Mouse (Mus musculus): ENCODE measurements at regions not wholly inside any gene's neighbourhood (a gene's known extent, or its start where the extent isn't known, plus 50 kb on each side); places are given as distances from the start of the nearest gene placed in this dataset.

DNA sequence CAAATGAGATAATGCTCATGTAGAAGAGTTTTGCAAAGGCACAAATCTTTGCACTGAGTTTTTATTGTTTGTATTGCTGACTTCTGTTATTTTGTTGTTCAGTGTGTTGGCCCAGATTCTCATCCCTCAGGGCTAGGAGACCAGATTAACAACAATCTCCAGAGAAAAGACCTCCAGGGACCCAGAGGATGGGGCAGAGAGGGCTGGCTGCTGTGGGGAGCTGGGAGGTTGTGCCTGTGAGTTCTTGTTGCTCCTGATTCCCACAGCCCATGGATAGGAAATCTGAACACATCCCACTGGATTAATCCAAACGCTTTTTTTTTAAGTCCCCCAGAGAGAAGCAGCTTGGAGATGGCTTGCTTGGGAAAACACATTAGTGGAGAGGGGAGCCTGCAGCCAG, 445.0 kb upstream of the Nr2f1 start:
- Histone ChIP-seq H3K9me3 (0 out of 2 replicates have a peak, but pooled peaks cover 4% of the 10 kb centered on the region), H3K27me3 (replicated peaks) (no peaks in the 10 kb centered on the region), H3K36me3 (replicated peaks; ENCODE audit: low read length) (no peaks in the 10 kb centered on the region), H3K4me3 (replicated peaks) (no peak overlapping the region), H3K4me1 (no peaks in the 10 kb centered on the region)
- TF ChIP-seq GATA1 (IDR thresholded peaks at IDR 0.05; ENCODE audit: borderline replicate concordance, low read length) (no peak), FLI1 (IDR thresholded peaks at IDR 0.05; ENCODE audit: low read length) (no peak)

DNA sequence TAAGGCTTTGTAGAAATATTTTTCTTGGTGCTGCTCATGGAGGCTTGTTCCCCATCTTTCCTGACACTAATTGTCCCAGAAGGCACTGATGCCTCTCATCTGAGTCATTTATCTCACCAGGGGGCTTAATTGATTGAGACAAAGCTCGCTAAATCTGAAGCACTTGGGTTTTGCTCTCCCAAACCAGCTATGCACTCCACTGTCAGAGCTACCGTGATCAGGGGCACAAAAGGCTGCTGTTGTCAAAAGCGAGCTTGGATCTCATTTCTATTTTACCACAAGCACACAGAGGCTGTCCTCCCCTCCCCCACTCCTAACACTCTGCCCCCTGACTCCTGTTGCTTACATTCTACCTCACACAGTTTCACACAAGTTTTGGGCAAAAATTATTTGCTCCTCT, 443.5 kb upstream of the Nr2f1 start:
- no peak for TF ChIP-seq GATA1 (IDR thresholded peaks at IDR 0.05; ENCODE audit: borderline replicate concordance, low read length)
- no peak for TF ChIP-seq FLI1 (IDR thresholded peaks at IDR 0.05; ENCODE audit: low read length)
- H3K36me3 ChIP-seq (replicated peaks; ENCODE audit: low read length): no peaks in the 10 kb centered on the region
- H3K27me3 ChIP-seq (replicated peaks): no peaks in the 10 kb centered on the region
- H3K4me1 ChIP-seq: no peaks in the 10 kb centered on the region
- H3K9me3 ChIP-seq: 0 out of 2 replicates have a peak, but pooled peaks cover 5% of the 10 kb centered on the region
- H3K4me3 ChIP-seq (replicated peaks): no peak overlapping the region

DNA sequence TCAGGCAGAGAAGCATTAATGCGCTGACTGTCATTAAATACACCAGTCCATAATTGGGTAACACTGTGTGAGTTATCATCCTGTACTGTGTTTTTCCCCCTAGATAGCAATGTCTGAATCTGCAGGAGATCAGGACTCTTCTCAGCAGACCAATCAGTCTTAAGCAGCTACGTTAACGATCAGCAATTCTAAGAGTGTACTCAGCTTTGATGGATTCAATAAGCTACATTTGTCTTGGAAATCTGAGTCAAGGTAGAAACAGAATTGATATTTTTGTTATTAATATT, 442.8 kb upstream of the Nr2f1 start:
- no peak for TF ChIP-seq FLI1 (IDR thresholded peaks at IDR 0.05; ENCODE audit: low read length)
- TF ChIP-seq GATA1 (IDR thresholded peaks at IDR 0.05; ENCODE audit: borderline replicate concordance, low read length): no peak

DNA sequence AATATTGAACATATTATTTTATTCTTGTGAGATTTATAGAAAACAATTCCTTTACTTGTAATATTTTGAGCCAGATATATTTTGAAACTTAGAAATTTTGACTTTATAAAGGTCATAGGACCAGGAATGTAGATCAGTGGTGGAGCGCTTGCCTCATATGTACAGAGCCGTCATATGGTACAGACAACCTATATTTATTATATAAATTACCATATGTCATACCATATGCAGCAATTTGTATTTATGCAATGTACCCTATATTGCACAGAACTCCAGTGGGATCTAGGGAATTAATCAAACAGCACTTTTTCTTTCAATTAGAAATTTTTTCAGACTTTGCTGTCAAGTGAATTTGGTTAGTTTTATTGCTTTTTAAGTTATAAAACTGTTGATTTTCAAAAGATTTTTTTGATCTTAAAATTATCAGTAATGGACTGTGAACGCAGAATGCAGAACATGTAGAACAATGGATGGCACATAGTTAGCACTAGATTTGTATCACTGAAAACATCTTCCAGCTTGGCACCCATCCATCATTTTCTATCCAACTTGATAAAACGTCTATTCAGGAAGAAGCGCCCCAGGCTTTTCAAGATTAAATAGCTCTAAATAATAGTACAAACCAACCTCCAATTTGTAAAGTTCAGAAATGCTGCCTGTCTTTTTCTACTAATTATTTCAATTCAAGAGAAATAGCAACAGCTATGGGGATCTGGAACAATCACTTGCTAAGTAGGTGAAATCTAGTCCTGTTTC, 442.3 kb upstream of the Nr2f1 start:
- H3K4me3 ChIP-seq (replicated peaks): no peak overlapping the region
- H3K36me3 ChIP-seq (replicated peaks; ENCODE audit: low read length): no peaks in the 10 kb centered on the region
- 0 out of 2 replicates have a peak, but pooled peaks cover 5% of the 10 kb centered on the region for H3K9me3 ChIP-seq
- H3K4me1 ChIP-seq: no peaks in the 10 kb centered on the region
- TF ChIP-seq GATA1 (IDR thresholded peaks at IDR 0.05; ENCODE audit: borderline replicate concordance, low read length) (no peak), FLI1 (IDR thresholded peaks at IDR 0.05; ENCODE audit: low read length) (no peak)
- no peaks in the 10 kb centered on the region for H3K27me3 ChIP-seq (replicated peaks)

More for the DNA sequence above, 442.8 kb upstream of the Nr2f1 start:
- Histone ChIP-seq H3K27me3 (replicated peaks) (no peaks in the 10 kb centered on the region), H3K4me1 (no peaks in the 10 kb centered on the region), H3K9me3 (0 out of 2 replicates have a peak, but pooled peaks cover 5% of the 10 kb centered on the region), H3K36me3 (replicated peaks; ENCODE audit: low read length) (no peaks in the 10 kb centered on the region), H3K4me3 (replicated peaks) (no peak overlapping the region)

DNA sequence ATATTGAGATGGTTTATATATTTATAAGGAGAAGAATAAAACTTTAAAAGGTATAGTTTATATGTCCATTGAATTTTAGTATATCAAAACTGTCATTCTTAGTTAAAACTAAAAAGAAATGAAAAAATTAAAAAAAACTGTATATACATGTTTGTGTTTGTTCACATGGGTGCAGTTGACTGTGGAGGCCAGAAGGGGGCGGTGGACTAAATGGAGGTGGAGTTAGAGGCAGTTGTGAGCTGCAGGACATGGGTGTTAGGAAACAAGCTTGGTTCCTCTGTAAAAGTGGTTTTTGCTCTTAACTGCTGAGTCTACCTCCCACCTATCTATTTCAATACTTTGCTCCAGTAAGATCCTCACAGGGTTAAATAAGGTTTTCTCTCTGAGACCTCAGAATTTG, 440.8 kb upstream of the Nr2f1 start:
- Histone ChIP-seq H3K4me3 (replicated peaks) (no peak overlapping the region), H3K27me3 (replicated peaks) (no peaks in the 10 kb centered on the region), H3K36me3 (replicated peaks; ENCODE audit: low read length) (no peaks in the 10 kb centered on the region), H3K4me1 (no peaks in the 10 kb centered on the region), H3K9me3 (0 out of 2 replicates have a peak, but pooled peaks cover 5% of the 10 kb centered on the region)
- TF ChIP-seq FLI1 (IDR thresholded peaks at IDR 0.05; ENCODE audit: low read length) (no peak), GATA1 (IDR thresholded peaks at IDR 0.05; ENCODE audit: borderline replicate concordance, low read length) (no peak)

GRCm38 (mm10) chr13:78638462-78638861, 438.9 kb upstream of the Nr2f1 start:
- no peaks in the 10 kb centered on the region for H3K27me3 ChIP-seq (replicated peaks)
- no peaks in the 10 kb centered on the region for H3K4me1 ChIP-seq
- no peak overlapping the region for H3K4me3 ChIP-seq (replicated peaks)
- 0 out of 2 replicates have a peak, but pooled peaks cover 5% of the 10 kb centered on the region for H3K9me3 ChIP-seq
- H3K36me3 ChIP-seq (replicated peaks; ENCODE audit: low read length): no peaks in the 10 kb centered on the region
- no peak for TF ChIP-seq GATA1 (IDR thresholded peaks at IDR 0.05; ENCODE audit: borderline replicate concordance, low read length)
- no peak for TF ChIP-seq FLI1 (IDR thresholded peaks at IDR 0.05; ENCODE audit: low read length)

DNA sequence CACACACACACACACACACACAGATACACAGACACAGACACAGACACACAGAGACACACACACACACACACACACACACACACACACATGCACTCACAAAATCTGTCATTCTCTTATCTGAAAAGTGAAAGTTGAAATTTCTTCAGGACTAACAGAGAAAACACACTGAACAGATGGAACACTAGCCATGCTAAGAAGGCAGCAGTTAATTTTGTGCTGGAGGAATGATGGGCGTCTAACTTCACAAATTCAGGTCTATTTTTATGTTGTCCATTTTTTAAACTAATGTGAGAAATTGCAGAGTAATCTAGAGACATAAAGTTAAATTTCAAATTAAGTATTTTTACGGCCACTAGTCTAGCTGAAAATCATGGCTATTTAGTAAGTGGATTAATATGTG, 432.1 kb upstream of the Nr2f1 start:
- TF ChIP-seq GATA1 (IDR thresholded peaks at IDR 0.05; ENCODE audit: borderline replicate concordance, low read length): no peak
- TF ChIP-seq FLI1 (IDR thresholded peaks at IDR 0.05; ENCODE audit: low read length): no peak
- Histone ChIP-seq H3K4me1 (no peaks in the 10 kb centered on the region), H3K36me3 (replicated peaks; ENCODE audit: low read length) (no peaks in the 10 kb centered on the region), H3K4me3 (replicated peaks) (no peak overlapping the region), H3K27me3 (replicated peaks) (no peaks in the 10 kb centered on the region), H3K9me3 (no peaks in the 10 kb centered on the region)

DNA sequence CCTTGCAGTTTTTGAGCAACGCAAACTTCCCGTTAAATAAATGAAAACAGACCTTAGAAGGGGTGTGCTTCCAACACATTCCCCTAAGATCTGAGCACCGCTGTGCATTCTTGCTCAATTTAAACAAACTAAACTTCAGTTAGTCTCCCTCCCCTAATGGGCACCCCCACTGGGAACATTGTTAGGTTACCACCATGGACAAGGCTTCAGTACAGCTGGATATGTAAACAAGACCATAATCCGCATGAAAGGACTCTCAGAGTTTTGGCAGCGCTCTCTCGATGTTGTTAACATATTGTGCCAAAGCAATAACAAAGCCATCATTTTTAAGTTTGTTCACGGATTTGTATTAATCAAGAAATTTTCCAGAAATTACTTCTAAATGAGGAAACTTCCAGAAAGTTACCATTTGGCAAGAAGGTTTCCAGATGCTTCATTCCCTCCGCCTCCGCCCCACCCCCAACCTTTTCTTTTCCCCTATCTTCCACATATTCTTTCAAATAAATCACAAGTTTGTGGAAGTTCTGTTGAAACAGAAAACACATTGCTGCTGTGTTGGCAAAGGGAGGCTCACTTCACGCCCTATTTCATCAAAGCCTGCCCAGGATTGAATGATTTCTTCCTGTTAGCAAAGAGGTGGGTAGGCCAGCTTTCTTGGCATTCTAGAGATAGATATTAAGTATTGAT, 429.6 kb upstream of the Nr2f1 start:
- H3K27me3 ChIP-seq (replicated peaks): no peaks in the 10 kb centered on the region
- TF ChIP-seq FLI1 (IDR thresholded peaks at IDR 0.05; ENCODE audit: low read length): no peak
- no peak for TF ChIP-seq GATA1 (IDR thresholded peaks at IDR 0.05; ENCODE audit: borderline replicate concordance, low read length)
- H3K4me3 ChIP-seq (replicated peaks): no peak overlapping the region
- H3K9me3 ChIP-seq: peaks cover 4% of the 10 kb centered on the region; the same call in 1 of the 2 replicates
- no peaks in the 10 kb centered on the region for H3K4me1 ChIP-seq
- no peaks in the 10 kb centered on the region for H3K36me3 ChIP-seq (replicated peaks; ENCODE audit: low read length)

DNA sequence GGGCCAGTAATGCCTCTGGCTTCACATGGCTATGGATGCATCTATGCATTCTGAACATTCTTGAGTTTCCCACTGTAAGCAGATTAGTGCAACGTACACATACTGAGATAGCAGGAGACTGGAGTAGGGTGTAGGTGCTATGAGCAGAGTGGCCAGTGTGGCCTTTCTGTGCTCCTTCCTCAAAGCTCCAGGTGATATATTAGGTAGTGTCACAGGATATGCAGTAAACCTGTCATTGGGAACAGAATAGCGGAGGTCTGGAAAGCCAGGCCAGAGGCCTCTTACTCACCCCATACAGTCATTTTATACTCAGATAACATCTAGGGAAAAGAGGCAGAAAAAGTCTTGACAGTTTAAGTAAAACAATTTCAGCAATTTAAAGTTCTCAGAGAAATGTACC, 424.1 kb upstream of the Nr2f1 start:
- TF ChIP-seq GATA1 (IDR thresholded peaks at IDR 0.05; ENCODE audit: borderline replicate concordance, low read length) (no peak), FLI1 (IDR thresholded peaks at IDR 0.05; ENCODE audit: low read length) (no peak)
- Histone ChIP-seq H3K27me3 (replicated peaks) (no peaks in the 10 kb centered on the region), H3K4me1 (no peaks in the 10 kb centered on the region), H3K9me3 (peaks cover 7% of the 10 kb centered on the region; the same call in 1 of the 2 replicates), H3K36me3 (replicated peaks; ENCODE audit: low read length) (no peaks in the 10 kb centered on the region), H3K4me3 (replicated peaks) (no peak overlapping the region)

- no peaks in the 10 kb centered on the region for H3K27me3 ChIP-seq (replicated peaks)
- H3K9me3 ChIP-seq: peaks cover 5% of the 10 kb centered on the region; the same call in 1 of the 2 replicates
- no peaks in the 10 kb centered on the region for H3K36me3 ChIP-seq (replicated peaks; ENCODE audit: low read length)
- H3K4me3 ChIP-seq (replicated peaks): no peak overlapping the region
- H3K4me1 ChIP-seq: no peaks in the 10 kb centered on the region
- TF ChIP-seq GATA1 (IDR thresholded peaks at IDR 0.05; ENCODE audit: borderline replicate concordance, low read length) (no peak), FLI1 (IDR thresholded peaks at IDR 0.05; ENCODE audit: low read length) (no peak)
Measured at GRCm38 (mm10) chr13:78602861-78603211, 403.3 kb upstream of the Nr2f1 start.

All from megakaryocyte, embryonic 14.5 days (primary cell).